Mouse (Mus musculus): ENCODE measurements around the gene Lsm3. TPM values are rescaled to one million over a fixed set of nuclear protein-coding genes. Genes with fewer than 3 reads are reported as not detected.
A peak's percentile ranks its signal among the peaks of the same experiment; 100 is the strongest.
"Not testable (repeated sequence)": the region's sequence is repeated elsewhere in the genome, so short reads cannot be mapped to it uniquely, and the experiment has no call there.

The Lsm3 gene
- polyA plus RNA-seq (2015; fragmentation: Nextera tagmentation; extraction: Ambion mirVana) = 84.4 and 93.5 TPM in 2 replicates

- H3K36me3 ChIP-seq (ENCODE audit: control insufficient read depth, insufficient read depth) = peaks cover 14% of the 10 kb centered on the region
- peak; percentile 98 for ATAC-seq (ENCODE audit: low read depth)
- peak within 1 kb of the TSS; percentile 85 for H3K4me2 ChIP-seq (ENCODE audit: low read depth, low read length)
- peak within 1 kb of the TSS; percentile 86 for H3K4me3 ChIP-seq (ENCODE audit: low read depth, low read length)
- under 1% methylated on average over 80 of the region's 80 CpGs for WGBS (ENCODE audit: insufficient replicate concordance)
- peak within 1 kb of the TSS; percentile 76 for H3K27ac ChIP-seq (ENCODE audit: low read length)
- peaks cover 20% of the 10 kb centered on the region for H3K4me1 ChIP-seq (ENCODE audit: control insufficient read depth, low read depth, low read length)
- H3K9ac ChIP-seq (ENCODE audit: low read depth, low read length) = peak within 1 kb of the TSS; percentile 85
- H3K27me3 ChIP-seq (ENCODE audit: control insufficient read depth, insufficient read depth, low read depth, low read length) = no peaks in the 10 kb centered on the region
- no peaks in the 10 kb centered on the region for H3K9me3 ChIP-seq (replicated peaks; ENCODE audit: control insufficient read depth, low read length)
Measured at GRCm38 (mm10) chr6:91515545-91516449, at the start of gene Lsm3, which contains the start of gene Xpc. Gene Lsm3, plus strand, starts transcription at chr6:91515928. Gene Xpc, minus strand, starts transcription at chr6:91515888.

- no peak for ATAC-seq (ENCODE audit: low read depth)
- Histone ChIP-seq H3K4me1 (ENCODE audit: control insufficient read depth, low read depth, low read length) (peaks cover 8% of the 10 kb centered on the region), H3K4me2 (ENCODE audit: low read depth, low read length) (no peak overlapping the region), H3K27me3 (ENCODE audit: control insufficient read depth, insufficient read depth, low read depth, low read length) (no peaks in the 10 kb centered on the region), H3K4me3 (ENCODE audit: low read depth, low read length) (no peak overlapping the region), H3K9ac (ENCODE audit: low read depth, low read length) (no peak overlapping the region), H3K9me3 (replicated peaks; ENCODE audit: control insufficient read depth, low read length) (no peaks in the 10 kb centered on the region), H3K27ac (ENCODE audit: low read length) (no peak overlapping the region), H3K36me3 (ENCODE audit: control insufficient read depth, insufficient read depth) (peaks cover 8% of the 10 kb centered on the region)
- 81% methylated on average over 1 of the region's 1 CpGs for WGBS (ENCODE audit: insufficient replicate concordance)
Measured at GRCm38 (mm10) chr6:91467106-91467505, 48.6 kb upstream of the Lsm3 start.

- H3K36me3 ChIP-seq (ENCODE audit: control insufficient read depth, insufficient read depth) = peaks cover 4% of the 10 kb centered on the region
- 83% methylated on average over 2 of the region's 2 CpGs for WGBS (ENCODE audit: insufficient replicate concordance)
Measured at GRCm38 (mm10) chr6:91470712-91471111, 45.0 kb upstream of the Lsm3 start.

GRCm38 (mm10) chr6:91471427-91471826 lies 44.3 kb upstream of the Lsm3 start:
- H3K36me3 ChIP-seq (ENCODE audit: control insufficient read depth, insufficient read depth); H3K9me3 ChIP-seq (replicated peaks; ENCODE audit: control insufficient read depth, low read length); H3K27me3 ChIP-seq (ENCODE audit: control insufficient read depth, insufficient read depth, low read depth, low read length); H3K27ac ChIP-seq (ENCODE audit: low read length); H3K4me3 ChIP-seq (ENCODE audit: low read depth, low read length); H3K9ac ChIP-seq (ENCODE audit: low read depth, low read length); ATAC-seq (ENCODE audit: low read depth): not testable (repeated sequence)
- 71% methylated on average over 3 of the region's 3 CpGs for WGBS (ENCODE audit: insufficient replicate concordance)
- H3K4me2 ChIP-seq (ENCODE audit: low read depth, low read length) = peak overlapping the region; percentile 96; the same call in 1 of the 2 replicates
- H3K4me1 ChIP-seq (ENCODE audit: control insufficient read depth, low read depth, low read length) = peaks cover 28% of the 10 kb centered on the region

More at GRCm38 (mm10) chr6:91470712-91471111, 45.0 kb upstream of the Lsm3 start:
- H3K4me2 ChIP-seq (ENCODE audit: low read depth, low read length) = no peak overlapping the region
- H3K4me1 ChIP-seq (ENCODE audit: control insufficient read depth, low read depth, low read length) = peaks cover 28% of the 10 kb centered on the region
- no peak overlapping the region for H3K9ac ChIP-seq (ENCODE audit: low read depth, low read length)
- no peak overlapping the region for H3K27ac ChIP-seq (ENCODE audit: low read length)
- H3K27me3 ChIP-seq (ENCODE audit: control insufficient read depth, insufficient read depth, low read depth, low read length) = no peaks in the 10 kb centered on the region
- ATAC-seq (ENCODE audit: low read depth) = no peak
- H3K4me3 ChIP-seq (ENCODE audit: low read depth, low read length) = no peak overlapping the region
- no peaks in the 10 kb centered on the region for H3K9me3 ChIP-seq (replicated peaks; ENCODE audit: control insufficient read depth, low read length)

GRCm38 (mm10) chr6:91472319-91472718 lies 43.4 kb upstream of the Lsm3 start:
- ATAC-seq (ENCODE audit: low read depth) = no peak
- peaks cover 28% of the 10 kb centered on the region for H3K4me1 ChIP-seq (ENCODE audit: control insufficient read depth, low read depth, low read length)
- no peaks in the 10 kb centered on the region for H3K27me3 ChIP-seq (ENCODE audit: control insufficient read depth, insufficient read depth, low read depth, low read length)
- WGBS (ENCODE audit: insufficient replicate concordance) = 7% methylated on average over 6 of the region's 6 CpGs
- H3K27ac ChIP-seq (ENCODE audit: low read length) = peak overlapping the region; percentile 12
- peaks cover 3% of the 10 kb centered on the region for H3K36me3 ChIP-seq (ENCODE audit: control insufficient read depth, insufficient read depth)
- peak overlapping the region; percentile 88 for H3K4me3 ChIP-seq (ENCODE audit: low read depth, low read length)
- H3K4me2 ChIP-seq (ENCODE audit: low read depth, low read length) = peak overlapping the region; percentile 96
- H3K9ac ChIP-seq (ENCODE audit: low read depth, low read length) = peak overlapping the region; percentile 85
- H3K9me3 ChIP-seq (replicated peaks; ENCODE audit: control insufficient read depth, low read length) = no peaks in the 10 kb centered on the region

- peak within 1 kb of the TSS; percentile 96 for H3K4me2 ChIP-seq (ENCODE audit: low read depth, low read length)
- peaks cover under 1% of the 10 kb centered on the region; the same call in 1 of the 2 replicates for H3K36me3 ChIP-seq (ENCODE audit: control insufficient read depth, insufficient read depth)
- H3K27ac ChIP-seq (ENCODE audit: low read length) = peak within 1 kb of the TSS; percentile 78
- peak within 1 kb of the TSS; percentile 85 for H3K9ac ChIP-seq (ENCODE audit: low read depth, low read length)
- no peaks in the 10 kb centered on the region for H3K9me3 ChIP-seq (replicated peaks; ENCODE audit: control insufficient read depth, low read length)
- peaks cover 28% of the 10 kb centered on the region for H3K4me1 ChIP-seq (ENCODE audit: control insufficient read depth, low read depth, low read length)
- peak; percentile 98 for ATAC-seq (ENCODE audit: low read depth)
- under 1% methylated on average over 73 of the region's 74 CpGs for WGBS (ENCODE audit: insufficient replicate concordance)
- H3K4me3 ChIP-seq (ENCODE audit: low read depth, low read length) = peak within 1 kb of the TSS; percentile 88
- no peaks in the 10 kb centered on the region for H3K27me3 ChIP-seq (ENCODE audit: control insufficient read depth, insufficient read depth, low read depth, low read length)
Measured at GRCm38 (mm10) chr6:91472868-91473804, 42.6 kb upstream of the Lsm3 start, which contains the start of the genes Chchd4 and Tmem43. Gene Chchd4, minus strand, starts transcription at chr6:91473546. Gene Tmem43, plus strand, starts transcription at chr6:91473703.

GRCm38 (mm10) chr6:91473805-91474440 lies 41.8 kb upstream of the Lsm3 start:
- H3K27ac ChIP-seq (ENCODE audit: low read length) = peak overlapping the region; percentile 66
- H3K36me3 ChIP-seq (ENCODE audit: control insufficient read depth, insufficient read depth) = peaks cover 6% of the 10 kb centered on the region; the same call in 1 of the 2 replicates
- WGBS (ENCODE audit: insufficient replicate concordance) = under 1% methylated on average over 27 of the region's 27 CpGs
- peaks cover 28% of the 10 kb centered on the region for H3K4me1 ChIP-seq (ENCODE audit: control insufficient read depth, low read depth, low read length)
- peak; percentile 1 for ATAC-seq (ENCODE audit: low read depth)
- H3K4me3 ChIP-seq (ENCODE audit: low read depth, low read length) = peak overlapping the region; percentile 88
- H3K27me3 ChIP-seq (ENCODE audit: control insufficient read depth, insufficient read depth, low read depth, low read length) = no peaks in the 10 kb centered on the region
- H3K9me3 ChIP-seq (replicated peaks; ENCODE audit: control insufficient read depth, low read length) = no peaks in the 10 kb centered on the region
- H3K4me2 ChIP-seq (ENCODE audit: low read depth, low read length) = peak overlapping the region; percentile 93
- H3K9ac ChIP-seq (ENCODE audit: low read depth, low read length) = peak overlapping the region; percentile 84

Measured in liver, embryonic 16.5 days (tissue).